Mouse (Mus musculus) CD8-positive naive resting alpha-beta T cell, adult 2 months (primary cell): Measurements from ENCODE around the gene Pak3.
"Not testable (repeated sequence)": the region's sequence is repeated elsewhere in the genome, so short reads cannot be mapped to it uniquely, and the experiment has no call there.

Experiments
- DNase-seq, 2 experiments: peaks; one replicate each; pipeline ENCODE4 v3.0.0; 2022; ENCODE audit warnings: low read depth in 2 of 2, low spot score in 2 of 2

Pak3 gene

DNA sequence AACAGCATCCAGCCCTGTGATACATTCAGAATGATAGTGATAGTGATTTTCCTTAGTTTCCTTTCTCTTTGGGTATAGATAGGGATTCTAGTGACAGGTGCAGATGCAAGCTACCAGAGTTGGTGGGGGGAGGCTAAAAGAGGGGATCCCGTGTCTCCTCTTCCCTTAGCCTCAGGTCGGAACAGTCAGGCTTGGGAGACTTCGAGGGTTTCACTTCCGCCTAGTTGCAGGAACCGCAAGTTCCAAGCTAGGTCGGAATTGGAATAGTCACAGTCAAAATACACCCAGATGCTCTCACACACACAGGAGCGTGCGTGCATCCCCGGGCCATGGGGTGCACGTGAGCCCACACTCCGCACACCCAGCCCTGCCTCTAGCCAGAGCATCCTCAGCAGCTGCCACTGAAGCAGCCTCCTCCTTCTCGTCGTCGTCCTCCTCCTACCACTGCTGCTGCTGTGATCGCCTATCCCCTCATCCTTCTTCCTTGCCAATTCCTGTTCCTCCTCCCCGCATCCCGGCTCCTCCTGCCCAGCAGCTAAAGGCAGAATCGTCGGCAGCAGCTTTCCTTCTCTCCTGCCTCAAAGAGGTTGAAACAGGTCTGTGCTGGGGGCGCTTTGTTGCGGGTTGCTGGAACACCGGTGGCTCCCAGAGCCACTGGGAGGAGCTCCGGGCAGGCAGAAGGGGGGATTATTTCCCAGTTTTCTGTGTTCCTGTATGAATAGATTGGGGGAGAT lies at the start of gene Pak3:
TSS of gene Pak3 (plus strand) at position 424 of the 734 bp plus-strand sequence.
- no peak for DNase-seq

- peak; percentile 100 for DNase-seq
These were observed 35.5 kb upstream of the Pak3 start for GRCm38 (mm10) chrX:143482866-143483265.

- DNase-seq = no peak
These were observed 17.2 kb upstream of the Pak3 start for GRCm38 (mm10) chrX:143501053-143501695.

DNA sequence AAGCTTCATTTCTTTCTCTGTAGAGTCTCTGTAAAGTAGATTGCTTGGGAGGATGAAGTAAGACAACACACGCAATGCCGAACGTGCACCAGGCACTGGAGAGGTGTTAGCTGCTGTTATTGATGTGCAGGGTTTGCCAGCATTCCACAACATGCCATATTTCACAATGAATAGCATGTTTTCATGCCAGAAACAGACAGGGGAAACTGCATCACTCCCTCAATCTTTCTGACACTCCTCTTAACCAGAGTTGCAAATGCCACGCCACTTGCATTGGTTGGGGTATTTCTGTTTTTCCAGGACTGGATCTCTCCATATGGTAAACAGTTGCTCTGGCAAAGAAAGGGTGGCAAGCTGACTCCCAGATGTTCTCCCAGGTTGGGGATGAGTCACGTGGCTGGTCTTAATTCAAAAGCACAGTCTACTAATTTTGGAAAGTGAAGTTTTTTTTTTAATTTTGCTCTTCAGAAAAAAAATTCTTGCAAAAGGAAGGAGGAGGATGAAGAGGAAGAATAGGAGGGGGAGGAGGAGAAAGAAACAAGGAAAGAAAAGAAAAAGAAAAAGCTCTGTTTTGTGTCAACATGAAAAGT lies 16.5 kb upstream of the Pak3 start:
- no peak for DNase-seq

GRCm38 (mm10) chrX:143518917-143519316 lies 526 bp downstream of the Pak3 start:
- no peak for DNase-seq

DNA sequence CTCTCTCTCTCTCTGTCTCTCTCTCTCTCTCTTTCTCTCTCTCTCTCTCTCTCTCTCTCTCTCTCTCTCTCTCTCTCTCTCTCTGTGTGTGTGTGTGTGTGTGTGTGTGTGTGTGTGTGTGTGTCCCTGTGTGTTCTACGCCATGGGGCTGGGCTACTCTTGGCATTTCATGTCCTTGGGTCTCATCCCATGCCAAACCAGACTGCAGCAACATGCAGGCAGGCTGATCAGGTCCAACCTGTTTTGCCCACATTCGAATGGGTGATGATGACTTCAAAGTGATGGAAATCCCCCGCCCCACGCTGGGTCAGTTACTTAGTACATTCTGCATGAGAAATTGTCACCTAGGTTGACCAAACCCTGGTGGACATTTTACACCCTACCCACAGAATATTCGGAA lies 1.1 kb downstream of the Pak3 start:
- DNase-seq = not testable (repeated sequence)

DNA sequence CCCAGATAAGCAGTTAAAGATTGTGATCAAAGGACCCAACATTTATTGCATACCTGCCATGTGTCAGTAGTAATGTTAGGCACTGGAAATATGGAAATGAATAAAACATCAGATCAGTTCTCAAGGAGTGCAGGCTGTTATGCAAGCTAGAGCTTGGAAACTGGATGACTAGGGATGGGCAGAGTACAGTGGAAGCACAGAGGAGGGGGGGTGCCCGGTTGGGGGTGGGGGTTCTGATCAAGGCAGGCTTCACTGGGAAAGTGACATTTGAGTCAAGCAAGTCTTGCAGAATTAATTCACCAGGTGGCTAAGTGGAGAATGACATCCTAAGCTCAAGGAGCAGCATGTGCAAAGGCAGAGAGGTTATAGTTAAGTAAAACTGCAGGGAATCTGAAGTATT lies 1.8 kb downstream of the Pak3 start:
- no peak for DNase-seq

- DNase-seq = no peak
These were observed 13.9 kb downstream of the Pak3 start for GRCm38 (mm10) chrX:143532331-143532730.

GRCm38 (mm10) chrX:143533574-143533973 lies 15.2 kb downstream of the Pak3 start:
- no peak for DNase-seq

GRCm38 (mm10) chrX:143542756-143543155 lies 24.4 kb downstream of the Pak3 start:
- DNase-seq = no peak

- no peak for DNase-seq
These were observed 24.9 kb downstream of the Pak3 start for GRCm38 (mm10) chrX:143543186-143543793.

GRCm38 (mm10) chrX:143573691-143574090 lies 55.3 kb downstream of the Pak3 start:
- DNase-seq = no peak

- no peak for DNase-seq
These were observed 61.5 kb downstream of the Pak3 start for GRCm38 (mm10) chrX:143579925-143580324.

- DNase-seq = no peak
These were observed 62.1 kb downstream of the Pak3 start for GRCm38 (mm10) chrX:143580458-143580959.

- no peak for DNase-seq
These were observed 88.6 kb downstream of the Pak3 start for GRCm38 (mm10) chrX:143606877-143607449.

DNA sequence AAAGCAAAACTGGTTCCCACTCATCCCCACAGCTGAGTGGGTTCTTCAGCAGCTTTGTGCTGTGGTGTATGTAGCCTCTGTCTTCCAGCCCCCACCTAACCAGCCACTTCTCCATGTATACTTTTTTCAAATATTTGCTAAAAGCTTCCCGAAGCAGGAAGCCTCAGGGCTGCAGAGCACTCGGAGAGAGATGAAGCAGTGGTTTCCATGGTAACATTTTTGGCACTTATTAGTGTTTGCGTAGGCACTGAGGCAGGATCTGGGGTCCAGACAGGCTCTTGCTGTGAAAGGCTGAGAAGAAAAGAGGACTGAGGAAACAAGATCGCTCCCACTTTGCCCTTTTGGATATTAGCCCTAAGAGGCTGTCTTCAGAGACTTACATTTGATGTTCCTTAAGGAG lies 100.3 kb downstream of the Pak3 start:
- no peak for DNase-seq

- no peak for DNase-seq
These were observed 109.4 kb downstream of the Pak3 start for GRCm38 (mm10) chrX:143627767-143628166.

- no peak for DNase-seq
These were observed 125.5 kb downstream of the Pak3 start for GRCm38 (mm10) chrX:143643936-143644335.

- no peak for DNase-seq
These were observed 126.4 kb downstream of the Pak3 start for GRCm38 (mm10) chrX:143644807-143645206.

DNA sequence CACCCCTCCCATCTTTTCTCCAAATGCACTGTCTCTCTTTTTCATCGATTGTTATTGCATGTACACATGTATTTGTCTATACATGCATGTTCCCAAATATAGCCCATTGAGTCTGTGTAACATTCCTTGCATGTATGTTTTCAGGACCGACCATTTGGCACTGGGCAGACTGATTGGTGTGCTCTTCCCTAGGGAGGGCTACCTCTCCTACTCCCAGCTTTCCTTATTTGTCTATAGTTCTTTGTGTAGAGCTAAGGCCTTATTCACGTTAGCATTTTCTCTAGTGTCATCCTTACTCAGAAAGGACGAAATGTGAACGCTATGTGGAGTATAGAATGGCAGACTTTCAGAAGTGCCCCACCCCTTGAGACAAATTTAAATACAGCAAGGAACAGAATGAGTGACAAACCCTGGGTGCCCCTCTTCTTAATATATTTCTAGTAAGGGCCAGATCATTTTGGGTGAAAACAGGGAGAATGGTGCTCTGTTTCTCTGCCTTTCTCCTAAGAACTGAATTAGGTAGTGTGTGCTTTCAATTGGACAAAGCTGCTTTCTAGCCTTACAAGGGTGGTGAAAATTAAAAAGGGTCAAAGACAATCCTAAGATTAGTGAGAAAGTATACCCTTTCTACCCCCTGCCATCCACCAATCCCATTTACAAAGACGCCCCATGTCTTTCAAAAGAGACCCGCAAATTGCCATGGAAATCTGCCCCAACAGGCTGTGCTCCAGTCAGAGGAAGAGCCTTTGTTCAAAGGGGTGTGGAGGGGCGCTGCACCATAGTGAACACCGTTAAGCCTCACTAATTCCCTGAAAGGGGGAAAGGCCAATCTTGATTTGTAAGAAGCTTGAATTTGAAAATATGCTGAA lies 136.2 kb downstream of the Pak3 start:
- no peak for DNase-seq

- no peak for DNase-seq
These were observed 136.7 kb downstream of the Pak3 start for GRCm38 (mm10) chrX:143655177-143655492.
